Mouse (Mus musculus) brown adipose tissue, adult 24 weeks (tissue): Measurements from ENCODE around the gene Gabpb1. TPM values are rescaled to one million over a fixed set of nuclear protein-coding genes. Genes with fewer than 3 reads are reported as not detected.
A peak's percentile ranks its signal among the peaks of the same experiment; 100 is the strongest.

Source experiments
- H3K27ac ChIP-seq: fragments of 200-500 bp; replicated peaks from 2 replicates; pipeline ENCODE4 v1.5.1; 2012; ENCODE audit warnings: low read depth, mild to moderate bottlenecking, low read length
- H3K4me1 ChIP-seq: fragments of 200-500 bp; 2 replicates; pipeline ENCODE4 v1.6.1; 2012; ENCODE audit warnings: low read length, mixed read lengths; ENCODE audit not compliant: control insufficient read depth, insufficient read depth, insufficient read length
- H3K4me3 ChIP-seq: fragments of 200-500 bp; 2 replicates; pipeline ENCODE4 v1.5.1; 2012; ENCODE audit warnings: low read depth, mild to moderate bottlenecking, low read length, moderate library complexity; ENCODE audit not compliant: insufficient read depth
- polyA plus RNA-seq: library from polyadenylated mRNA; stranded (reverse); fragments of >200 nt; gene quantifications from 2 replicates; pipeline ENCODE4 v1.2.4, GENCODE M21; 2012; ENCODE audit not compliant: missing spikeins, insufficient read depth, insufficient read length

Gabpb1 gene
- polyA plus RNA-seq, 1 experiment: 4.0 TPM

GRCm38 (mm10) chr2:126668621-126669252 lies 7.4 kb downstream of the Gabpb1 start:
- Histone ChIP-seq H3K27ac (no peak overlapping the region), H3K4me1 (peaks cover 9% of the 10 kb centered on the region), H3K4me3 (no peak overlapping the region)

DNA sequence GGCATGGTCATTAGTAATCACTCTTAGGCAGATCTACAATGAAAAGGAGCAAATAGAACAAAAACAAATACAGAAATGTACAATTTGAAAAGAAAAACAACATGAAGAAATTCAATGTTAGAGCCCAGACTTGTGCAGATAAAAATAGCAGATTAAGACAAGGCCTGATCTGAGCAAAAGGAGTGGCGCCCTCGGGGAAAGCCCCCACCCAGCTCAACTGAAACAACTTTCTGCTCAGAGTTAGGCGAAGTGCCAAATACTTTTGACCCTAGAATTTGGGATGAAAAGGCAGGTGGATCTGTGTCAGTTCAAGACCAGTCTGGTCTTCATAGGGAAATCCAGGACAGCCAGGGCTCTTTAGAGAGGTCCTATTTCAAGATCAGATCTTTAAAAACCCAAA lies 10.2 kb downstream of the Gabpb1 start:
- H3K4me3 ChIP-seq: no peak overlapping the region
- H3K4me1 ChIP-seq: 0 out of 2 replicates have a peak, but pooled peaks cover 3% of the 10 kb centered on the region
- H3K27ac ChIP-seq: no peak overlapping the region

GRCm38 (mm10) chr2:126663481-126663880 lies 12.7 kb downstream of the Gabpb1 start:
- Histone ChIP-seq H3K4me1 (0 out of 2 replicates have a peak, but pooled peaks cover 3% of the 10 kb centered on the region), H3K4me3 (no peak overlapping the region), H3K27ac (no peak overlapping the region)

DNA sequence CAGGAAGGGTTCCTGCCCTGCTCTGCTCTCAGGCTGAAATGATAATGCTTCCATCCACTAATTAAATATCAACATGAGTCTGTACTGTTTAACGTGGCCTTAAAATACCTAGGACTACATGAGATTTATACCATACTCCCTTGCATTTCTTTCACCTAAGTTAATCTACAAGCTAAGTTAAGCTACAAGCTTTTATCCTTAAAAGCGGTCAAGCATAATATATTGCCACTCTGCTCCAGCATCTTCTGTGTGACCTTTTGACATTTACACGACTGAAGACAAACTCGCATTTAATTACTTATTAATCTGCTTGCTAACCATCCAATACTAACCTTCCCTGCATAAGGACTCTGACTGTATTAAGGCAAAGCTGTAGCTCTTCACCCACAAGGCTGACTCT lies 23.2 kb downstream of the Gabpb1 start:
- no peak overlapping the region for H3K4me3 ChIP-seq
- H3K4me1 ChIP-seq: no peaks in the 10 kb centered on the region
- no peak overlapping the region for H3K27ac ChIP-seq

DNA sequence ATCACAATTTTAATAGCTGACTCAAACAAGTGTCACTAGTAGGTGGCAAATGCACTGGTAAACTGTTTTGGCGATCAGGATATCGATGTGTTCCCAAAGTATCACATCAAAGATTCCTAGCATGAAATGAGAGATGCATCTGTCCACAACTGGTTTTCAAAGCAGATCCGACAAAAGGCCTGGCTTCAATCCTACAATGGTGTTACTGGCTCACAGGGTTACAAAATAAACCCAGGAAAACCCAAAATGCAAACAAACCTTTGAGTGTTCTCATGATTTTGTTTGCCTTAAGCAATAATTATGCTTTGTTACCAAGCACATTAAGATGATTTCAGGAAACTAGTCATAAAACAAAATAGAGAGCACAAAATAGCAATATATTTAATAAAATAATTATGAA lies 28.4 kb downstream of the Gabpb1 start:
- Histone ChIP-seq H3K27ac (no peak overlapping the region), H3K4me3 (no peak overlapping the region), H3K4me1 (no peaks in the 10 kb centered on the region)

DNA sequence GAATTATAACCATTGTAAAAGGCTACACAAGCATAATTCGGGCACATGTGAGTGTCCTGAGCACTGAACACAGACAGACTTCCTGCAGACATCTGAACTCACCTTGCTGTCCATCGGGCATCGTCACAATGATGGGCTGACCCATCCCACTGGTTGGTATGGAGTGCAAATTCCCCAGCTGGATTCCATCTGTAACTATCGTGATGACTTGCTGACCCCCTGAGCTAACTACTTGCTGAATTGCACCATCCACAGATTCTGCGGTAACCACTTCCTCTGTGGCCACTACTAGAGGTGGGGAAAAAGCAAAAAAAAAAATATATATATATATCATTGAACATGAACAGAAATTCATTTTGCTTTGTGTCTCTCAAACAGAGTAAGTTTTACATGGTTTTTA lies 29.7 kb downstream of the Gabpb1 start:
- Histone ChIP-seq H3K27ac (no peak overlapping the region), H3K4me3 (no peak overlapping the region), H3K4me1 (no peaks in the 10 kb centered on the region)

GRCm38 (mm10) chr2:126644768-126645167 lies 31.4 kb downstream of the Gabpb1 start:
- Histone ChIP-seq H3K4me1 (no peaks in the 10 kb centered on the region), H3K4me3 (no peak overlapping the region), H3K27ac (no peak overlapping the region)

DNA sequence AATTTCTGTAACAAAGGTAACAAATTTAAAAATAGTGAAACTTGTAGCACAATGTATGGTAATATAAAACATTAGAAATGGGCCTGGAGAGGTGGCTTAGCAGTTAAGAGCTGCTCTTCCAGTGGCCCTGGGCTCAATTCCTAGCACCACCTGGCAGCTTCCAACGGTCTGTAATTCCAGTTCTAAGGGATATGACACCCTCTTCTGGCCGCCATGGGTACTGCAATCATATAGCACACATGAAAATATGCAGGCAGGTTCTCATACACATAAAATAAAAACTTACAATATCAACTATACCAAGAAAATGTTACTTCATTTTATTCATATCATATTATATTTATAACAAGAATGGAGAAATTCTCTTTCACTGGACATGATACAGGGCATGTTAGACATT lies 35.8 kb downstream of the Gabpb1 start:
- Histone ChIP-seq H3K4me3 (no peak overlapping the region), H3K27ac (no peak overlapping the region), H3K4me1 (peaks cover 2% of the 10 kb centered on the region; the same call in 1 of the 2 replicates)

GRCm38 (mm10) chr2:126635939-126636823 lies 40.0 kb downstream of the Gabpb1 start:
- Histone ChIP-seq H3K4me1 (peaks cover 2% of the 10 kb centered on the region; the same call in 1 of the 2 replicates), H3K27ac (peak overlapping the region; percentile 67), H3K4me3 (no peak overlapping the region)

DNA sequence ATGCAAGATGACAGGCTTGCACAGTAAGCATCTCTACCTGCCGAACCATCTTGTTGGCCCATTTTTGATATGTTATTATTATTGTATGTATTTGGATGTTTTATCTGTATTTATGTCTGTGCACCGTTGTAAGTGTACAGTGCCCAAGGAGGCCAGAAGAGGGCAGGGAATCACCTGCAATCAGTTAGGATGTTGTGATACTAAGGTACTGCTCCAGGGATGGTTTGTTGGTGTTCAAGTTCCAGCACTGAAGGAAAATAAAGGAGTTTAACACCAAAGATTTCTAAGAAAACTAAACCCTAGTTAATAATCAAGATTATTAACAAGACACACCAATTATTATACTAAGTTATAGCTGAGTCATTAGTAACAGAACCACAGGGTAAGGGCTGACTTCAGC lies 43.0 kb downstream of the Gabpb1 start:
- Histone ChIP-seq H3K27ac (no peak overlapping the region), H3K4me3 (no peak overlapping the region), H3K4me1 (peaks cover 2% of the 10 kb centered on the region; the same call in 1 of the 2 replicates)

DNA sequence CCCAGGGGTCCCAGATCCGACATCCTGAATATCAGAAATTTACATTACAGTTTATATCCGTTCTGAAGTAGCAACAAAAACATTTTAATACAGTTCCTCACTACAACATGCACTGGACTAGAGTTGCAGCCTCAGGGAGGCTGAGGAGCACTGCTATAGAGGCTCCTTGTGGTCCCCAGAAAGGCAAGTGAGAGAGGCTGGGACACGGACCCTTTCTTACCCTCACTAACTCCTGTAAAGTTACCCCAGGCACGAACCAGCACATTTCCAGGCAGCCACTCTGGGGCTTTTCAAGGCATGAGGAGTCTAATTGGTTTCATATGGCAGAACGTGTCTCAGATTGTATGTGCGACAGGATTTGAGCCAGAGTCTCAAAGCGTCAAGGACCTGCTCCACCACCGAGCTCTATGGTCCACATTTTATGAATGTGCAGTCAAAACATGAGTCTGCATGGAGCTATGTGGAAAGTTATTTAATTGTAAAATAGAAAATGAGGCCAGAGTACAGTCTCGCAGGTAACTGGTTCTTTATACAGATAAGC lies 47.6 kb downstream of the Gabpb1 start:
- Histone ChIP-seq H3K4me3 (no peak overlapping the region), H3K27ac (no peak overlapping the region), H3K4me1 (no peaks in the 10 kb centered on the region)

GRCm38 (mm10) chr2:126623138-126623537 lies 53.0 kb downstream of the Gabpb1 start:
- no peak overlapping the region for H3K27ac ChIP-seq

DNA sequence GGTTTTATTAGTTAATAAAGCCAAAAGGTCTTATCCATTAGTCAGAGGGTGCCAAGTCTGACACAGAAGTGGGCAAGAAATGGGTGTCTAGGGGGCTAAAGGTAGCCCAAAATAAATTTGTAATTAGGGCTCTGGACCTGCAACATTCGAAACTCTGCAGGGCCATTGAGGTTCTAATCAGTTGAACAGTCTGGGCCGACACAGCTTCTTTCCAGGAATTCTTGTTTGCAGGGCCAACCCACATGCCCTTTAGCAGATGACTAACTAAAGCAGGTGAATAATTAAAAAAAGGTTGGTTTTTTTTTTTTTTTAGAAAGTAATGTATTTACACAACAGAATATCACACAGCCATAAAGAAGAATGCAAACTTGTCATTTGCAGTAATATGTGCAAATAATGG lies 53.7 kb downstream of the Gabpb1 start:
- Histone ChIP-seq H3K4me1 (no peaks in the 10 kb centered on the region), H3K27ac (no peak overlapping the region), H3K4me3 (no peak overlapping the region)

More at GRCm38 (mm10) chr2:126623138-126623537, 53.0 kb downstream of the Gabpb1 start:
- H3K4me1 ChIP-seq: no peaks in the 10 kb centered on the region
- no peak overlapping the region for H3K4me3 ChIP-seq

GRCm38 (mm10) chr2:126619249-126619704 lies 56.9 kb downstream of the Gabpb1 start, which contains the start of gene Hdc:
Hdc (minus strand) TSS chr2:126619299.
- Histone ChIP-seq H3K27ac (0 out of 2 replicates have a peak within 1 kb of the TSS, but pooled peaks have one; percentile 2), H3K4me1 (no peaks in the 10 kb centered on the region), H3K4me3 (no peak within 1 kb of the TSS)

DNA sequence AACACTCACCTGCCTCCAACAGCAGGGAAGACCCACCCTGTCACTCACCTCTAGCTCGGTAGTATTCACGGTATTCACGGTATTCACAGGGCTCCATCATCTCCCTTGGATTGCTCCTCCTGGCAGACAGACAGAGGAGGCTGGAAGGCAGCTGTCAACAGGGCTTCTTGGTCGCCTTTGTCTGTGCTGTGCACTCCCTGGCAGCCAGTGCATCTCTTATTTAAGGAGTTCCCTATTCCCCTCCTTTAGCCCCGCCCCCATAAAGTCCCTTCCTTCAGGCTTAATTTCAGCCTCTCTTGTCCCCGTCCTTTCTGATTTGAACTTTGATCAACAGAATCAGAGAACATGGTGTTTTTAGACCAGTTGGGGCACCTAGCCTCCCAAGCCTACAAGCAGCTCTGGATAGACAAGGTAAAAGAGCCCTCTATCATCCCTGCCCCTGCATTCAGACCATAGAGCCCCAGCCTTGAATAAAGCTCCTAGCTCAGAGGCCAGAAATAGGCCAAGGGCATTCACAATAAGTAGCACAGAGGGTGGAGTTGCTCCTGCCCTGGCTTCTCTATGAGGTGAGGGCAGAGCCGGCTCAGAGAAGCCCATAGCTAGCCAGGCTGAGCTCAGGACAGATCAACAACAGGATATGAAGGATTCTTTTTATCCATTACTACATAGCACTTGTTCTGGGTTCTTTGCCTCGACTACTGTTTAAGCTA lies 57.5 kb downstream of the Gabpb1 start:
- 0 out of 2 replicates have a peak overlapping the region, but pooled peaks have one; percentile 2 for H3K27ac ChIP-seq
- no peak overlapping the region for H3K4me3 ChIP-seq
- H3K4me1 ChIP-seq: no peaks in the 10 kb centered on the region
